Mouse (Mus musculus): ENCODE measurements around the gene Hoxb4. TPM values are rescaled to one million over a fixed set of nuclear protein-coding genes. Genes with fewer than 3 reads are reported as not detected.

Hoxb4 gene
- total RNA-seq, 2 experiments from 2014 or later: 0.57 to 0.59 TPM

GRCm38 (mm10) chr11:96284041-96284749 is 33.9 kb upstream of the Hoxb4 start:
- no peak for DNase-seq (ENCODE audit: low spot score)
- intact Hi-C loops (cut with DNase I): no loop called here

DNA sequence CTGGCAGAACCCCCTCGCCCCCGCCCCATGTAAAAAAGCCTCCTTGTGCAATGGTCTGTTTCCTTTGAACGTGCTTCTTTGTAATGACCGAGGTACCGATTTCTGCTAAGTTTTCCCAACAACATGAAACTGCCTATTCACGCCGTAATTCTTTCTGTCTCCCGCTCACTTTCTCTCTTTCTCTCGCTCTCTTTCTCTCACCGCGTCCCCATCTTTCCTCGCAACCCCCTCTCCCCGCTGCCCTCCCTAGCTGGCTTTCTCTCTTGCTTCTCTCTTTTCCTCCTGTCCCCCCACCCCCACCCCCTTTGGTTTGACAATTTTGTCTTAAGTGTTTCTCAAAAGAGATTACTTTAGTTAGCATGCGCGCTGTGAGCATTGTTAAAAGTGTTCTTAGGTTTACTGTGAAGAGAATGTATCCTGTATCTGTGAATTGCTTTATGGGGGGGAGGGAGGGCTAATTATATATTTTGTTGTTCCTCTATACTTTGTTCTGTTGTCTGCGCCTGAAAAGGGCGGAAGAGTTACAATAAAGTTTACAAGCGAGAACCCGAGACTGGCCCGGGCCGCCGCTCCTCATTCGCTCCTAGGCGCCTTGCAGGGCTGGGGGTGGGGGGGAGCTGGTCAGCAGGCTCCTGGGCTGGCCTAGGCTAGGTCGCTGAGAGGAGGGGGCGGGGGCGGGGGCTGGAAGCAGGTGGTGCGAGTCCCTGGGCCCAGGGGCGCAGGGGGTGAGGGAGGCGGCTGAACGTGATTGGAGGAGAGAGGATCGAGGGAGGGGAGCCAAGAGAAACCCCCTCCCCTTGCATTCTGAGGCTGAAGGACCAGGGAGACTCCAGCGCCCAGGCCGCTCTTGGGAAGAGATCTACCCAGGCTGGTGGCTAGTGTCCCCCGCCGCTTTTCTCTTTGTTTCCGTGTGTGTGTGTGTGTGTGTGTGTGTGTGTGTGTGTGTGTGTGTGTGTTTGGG is 33.0 kb upstream of the Hoxb4 start:
- intact Hi-C loops (cut with DNase I): no loop called here
- no peak for DNase-seq (ENCODE audit: low spot score)

DNA sequence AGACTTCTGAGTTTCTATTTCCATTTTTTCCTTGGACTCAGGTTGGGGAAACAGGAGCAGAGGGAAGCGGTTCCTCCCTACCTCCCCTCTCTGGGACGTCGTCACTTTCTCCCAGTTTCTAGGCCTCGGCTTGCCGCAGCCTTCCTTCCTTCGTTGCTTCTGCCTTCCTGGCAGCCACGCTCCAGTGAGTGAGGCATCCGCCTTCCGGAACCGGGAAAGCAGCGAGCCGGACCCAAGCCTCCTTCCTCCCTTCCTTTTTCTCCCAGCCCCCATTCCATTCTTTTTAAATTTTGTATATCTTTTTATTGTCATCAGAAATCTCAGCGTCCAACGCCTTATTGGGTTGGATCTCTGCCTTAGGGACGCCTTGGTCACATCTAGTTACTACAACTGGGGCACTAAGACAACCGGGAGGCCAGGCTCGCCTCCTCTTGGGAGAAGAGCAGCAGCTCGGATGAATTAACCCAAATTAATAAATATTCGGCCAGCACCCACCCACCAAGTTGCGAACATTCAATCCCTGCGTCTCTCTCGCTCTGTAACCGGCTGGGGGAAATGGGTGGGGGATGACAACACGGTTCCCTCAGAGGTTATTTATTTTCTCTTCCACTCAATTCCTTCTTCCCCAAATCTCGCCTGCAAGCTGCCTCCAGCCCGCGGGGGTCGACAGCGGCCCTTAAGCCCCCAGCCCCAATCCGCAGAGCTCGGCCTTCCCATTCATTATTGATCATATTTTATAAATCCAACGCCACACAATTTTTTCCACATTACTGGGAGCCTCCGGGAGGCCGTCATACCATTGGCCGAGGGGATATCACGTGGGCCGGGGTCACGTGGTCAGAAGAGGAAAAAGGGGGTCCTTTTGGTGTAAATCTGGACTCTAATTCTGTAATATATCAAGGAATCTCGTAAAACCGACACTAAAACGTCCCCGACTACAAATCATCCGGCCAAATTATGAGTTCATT is 32.0 kb upstream of the Hoxb4 start, which contains the start of gene Hoxb7:
Hoxb7 (plus strand) TSS at position 853 of the 968 bp plus-strand sequence.
- no peak for DNase-seq (ENCODE audit: low spot score)

DNA sequence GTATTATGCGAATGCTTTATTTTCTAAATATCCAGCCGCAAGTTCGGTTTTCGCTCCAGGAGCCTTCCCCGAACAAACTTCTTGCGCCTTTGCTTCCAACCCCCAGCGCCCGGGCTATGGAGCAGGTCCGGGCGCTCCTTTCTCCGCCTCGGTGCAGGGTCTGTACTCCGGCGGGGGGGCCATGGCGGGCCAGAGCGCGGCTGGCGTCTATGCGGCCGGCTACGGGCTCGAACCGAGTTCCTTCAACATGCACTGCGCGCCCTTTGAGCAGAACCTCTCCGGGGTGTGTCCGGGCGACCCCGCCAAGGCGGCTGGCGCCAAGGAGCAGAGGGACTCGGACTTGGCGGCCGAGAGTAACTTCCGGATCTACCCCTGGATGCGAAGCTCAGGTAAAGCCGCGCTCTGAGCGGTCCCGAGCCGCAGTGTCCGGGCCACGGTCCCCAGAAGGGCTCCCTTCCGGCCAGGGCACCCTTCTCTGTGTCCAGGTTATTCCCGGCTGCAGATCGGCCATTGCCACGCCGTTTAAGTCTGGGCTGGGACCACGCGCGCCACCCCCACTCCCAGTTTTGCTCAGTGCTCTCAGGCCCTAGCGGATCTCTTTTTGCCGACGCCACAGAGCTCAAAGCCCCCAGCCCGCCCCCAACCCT is 31.2 kb upstream of the Hoxb4 start:
- no peak for DNase-seq (ENCODE audit: low spot score)

More for the DNA sequence above, 32.0 kb upstream of the Hoxb4 start, which contains the start of gene Hoxb7:
- intact Hi-C loops (cut with DNase I): no loop called here

DNA sequence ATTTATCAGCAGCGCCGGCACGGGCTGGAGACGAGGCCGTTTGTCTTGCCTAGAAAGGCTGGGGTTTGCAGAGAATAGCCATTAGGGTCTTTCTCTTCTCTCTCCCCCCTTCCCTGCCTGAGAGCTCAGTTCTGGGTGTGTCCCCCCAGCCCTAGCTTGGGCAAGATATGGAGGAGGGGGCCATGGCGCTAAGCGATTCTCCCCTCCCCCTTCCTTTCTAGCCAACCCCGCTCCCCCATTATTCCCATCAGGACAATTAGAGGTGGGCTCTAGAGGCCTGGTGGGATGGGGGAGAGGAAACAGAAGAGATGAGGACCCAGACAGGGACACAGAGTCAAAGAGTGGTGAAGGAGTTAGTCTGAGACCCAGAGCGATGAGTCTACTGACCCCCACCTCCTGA is 30.7 kb upstream of the Hoxb4 start:
- DNase-seq (ENCODE audit: low spot score): no peak
- intact Hi-C loops (cut with DNase I): no loop called here

More for the DNA sequence above, 31.2 kb upstream of the Hoxb4 start:
- intact Hi-C loops (cut with DNase I): no loop called here

DNA sequence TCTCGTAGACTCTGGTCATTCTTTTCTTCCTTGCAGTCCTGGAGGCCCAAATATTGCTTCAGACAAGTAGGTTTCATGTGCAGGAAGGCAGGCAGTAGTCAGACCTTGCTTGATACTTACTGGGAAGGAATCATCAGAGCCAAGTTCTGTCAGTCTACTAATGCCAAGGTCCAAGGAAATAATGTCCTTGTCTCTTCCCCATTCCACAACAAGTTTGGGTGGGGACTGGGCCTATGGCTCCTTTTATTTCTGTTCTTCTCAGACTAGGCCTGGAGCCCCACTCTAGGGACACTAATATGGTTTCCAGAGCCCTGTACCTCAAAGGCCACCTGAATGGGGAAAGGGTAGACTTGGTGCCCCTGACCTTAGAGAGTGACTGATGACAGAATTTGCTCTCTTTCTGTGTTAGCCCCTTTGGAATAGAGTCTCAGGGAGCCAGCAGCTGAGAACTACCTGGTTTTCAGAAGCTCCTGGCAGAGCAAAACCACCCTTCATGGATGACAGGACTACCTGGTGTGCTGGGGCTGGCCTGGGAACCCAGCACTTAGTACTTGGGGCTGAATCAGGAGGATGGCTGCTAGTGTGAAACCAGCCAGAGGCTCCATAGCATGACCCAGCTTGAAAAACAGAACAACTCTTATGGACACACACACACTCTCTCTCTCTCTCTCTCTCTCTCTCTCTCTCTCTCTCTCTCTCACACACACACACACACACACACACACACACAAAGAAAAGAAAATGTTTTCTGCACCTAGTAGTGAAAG is 29.4 kb upstream of the Hoxb4 start:
- no peak for DNase-seq (ENCODE audit: low spot score)
- intact Hi-C loops (cut with DNase I): no loop called here

- DNase-seq (ENCODE audit: low spot score): no peak
- intact Hi-C loops (cut with DNase I): no loop called here
These were observed 28.8 kb upstream of the Hoxb4 start for GRCm38 (mm10) chr11:96289293-96289692.

GRCm38 (mm10) chr11:96289837-96290236 is 28.2 kb upstream of the Hoxb4 start:
- DNase-seq (ENCODE audit: low spot score): no peak
- intact Hi-C loops (cut with DNase I): no loop called here

DNA sequence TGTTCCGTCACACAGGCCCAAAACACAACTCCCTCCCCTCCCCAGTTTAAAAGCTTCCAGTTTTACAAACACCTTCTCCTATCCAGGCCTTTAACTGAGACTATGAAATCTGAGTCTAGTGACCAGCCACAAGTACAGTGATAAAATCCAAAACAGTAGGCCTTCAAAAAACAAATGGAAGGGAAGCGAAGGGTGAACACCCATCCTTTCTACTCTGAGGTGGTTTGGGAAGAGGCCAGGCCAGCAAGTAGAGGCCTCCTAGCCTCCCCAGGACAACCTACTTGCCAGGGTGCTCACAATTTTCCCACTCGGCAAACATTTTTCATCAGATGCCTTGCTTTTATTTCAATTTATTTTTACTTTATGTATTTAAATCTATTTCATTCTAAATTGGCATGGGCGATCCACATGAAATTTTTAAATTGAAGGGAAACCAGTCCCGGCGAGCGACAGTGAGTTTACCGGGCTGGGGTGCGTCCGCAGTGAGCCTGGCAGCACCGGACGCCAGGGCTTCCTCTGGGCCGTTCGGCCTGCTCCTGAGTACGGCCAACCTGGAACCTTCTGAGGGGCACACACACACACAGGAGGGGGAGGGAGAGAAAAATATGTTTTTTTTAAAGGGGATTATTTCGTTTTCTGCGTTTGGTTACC is 27.2 kb upstream of the Hoxb4 start:
- intact Hi-C loops (cut with DNase I): no loop called here
- DNase-seq (ENCODE audit: low spot score): no peak

- intact Hi-C loops (cut with DNase I): no loop called here
- no peak for DNase-seq (ENCODE audit: low spot score)
These were observed 26.1 kb upstream of the Hoxb4 start, which contains the start of gene Hoxb6 for GRCm38 (mm10) chr11:96291681-96292564. Gene Hoxb6 (plus strand): TSS chr11:96292476.

DNA sequence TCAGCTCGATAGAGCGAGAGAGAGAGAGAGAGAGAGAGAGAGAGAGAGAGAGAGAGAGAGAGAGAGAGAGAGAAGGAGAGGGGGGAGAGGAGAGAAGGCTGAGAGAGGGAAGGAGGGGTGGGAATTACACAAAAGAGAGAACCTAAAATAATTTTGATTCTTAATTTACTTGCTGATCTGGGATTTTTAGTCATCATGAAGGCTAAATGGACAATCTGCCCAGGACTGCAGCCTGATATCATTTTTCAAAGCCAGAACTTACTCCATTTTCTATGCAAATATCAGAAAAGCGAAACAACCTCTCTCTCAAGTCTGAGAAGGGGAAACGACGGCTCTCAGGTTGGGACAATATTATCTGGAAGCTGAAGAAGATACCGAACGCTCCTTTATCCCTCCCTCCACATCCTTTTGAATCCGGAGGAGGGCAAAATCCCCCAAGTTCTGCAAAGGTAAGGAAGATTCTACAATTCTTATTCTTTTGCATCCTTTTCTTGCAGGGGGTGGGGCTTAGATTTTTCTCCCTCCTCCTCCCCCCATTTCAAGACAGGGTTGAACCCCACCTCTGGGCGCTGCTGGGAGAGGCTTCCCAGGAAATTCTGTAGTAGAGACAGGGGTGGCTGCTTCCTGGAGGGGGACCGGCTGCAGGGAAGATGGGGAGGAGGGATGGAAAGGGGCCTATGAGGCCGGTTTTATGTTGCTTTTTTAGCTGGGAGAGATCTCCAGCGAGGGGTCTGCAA is 25.3 kb upstream of the Hoxb4 start:
- intact Hi-C loops (cut with DNase I): no loop called here
- DNase-seq (ENCODE audit: low spot score): no peak

DNA sequence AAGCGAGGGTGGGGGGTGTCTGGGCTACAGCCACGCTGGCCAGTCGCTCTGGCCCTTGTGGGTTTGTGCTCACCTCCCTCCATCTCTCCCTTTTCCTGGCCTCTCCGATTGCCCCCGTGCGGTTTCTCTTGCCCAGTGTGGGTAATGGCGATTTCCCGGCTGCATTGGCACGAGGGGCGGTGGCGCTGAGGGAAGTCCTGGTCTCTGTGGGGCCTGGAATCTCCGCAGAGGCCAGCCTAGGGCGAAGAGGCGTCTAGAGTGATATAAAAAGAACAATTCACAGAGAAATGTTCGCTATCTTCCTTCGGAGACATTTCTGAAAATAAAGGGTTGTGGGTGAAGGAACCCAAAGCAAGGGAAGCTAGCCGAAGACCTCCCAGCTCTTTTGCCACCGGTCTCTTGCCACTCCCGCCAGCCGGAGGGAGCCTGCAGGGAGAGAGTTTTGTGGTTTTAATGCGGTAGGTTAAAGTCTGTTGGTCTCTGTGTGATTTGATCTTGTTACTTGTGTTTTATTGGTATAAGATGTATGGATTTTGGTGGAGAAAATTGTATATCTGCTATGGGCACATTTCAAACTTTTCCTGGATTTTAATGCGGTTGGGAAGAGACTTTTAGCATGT is 24.7 kb upstream of the Hoxb4 start:
- no peak for DNase-seq (ENCODE audit: low spot score)
- intact Hi-C loops (cut with DNase I): no loop called here

DNA sequence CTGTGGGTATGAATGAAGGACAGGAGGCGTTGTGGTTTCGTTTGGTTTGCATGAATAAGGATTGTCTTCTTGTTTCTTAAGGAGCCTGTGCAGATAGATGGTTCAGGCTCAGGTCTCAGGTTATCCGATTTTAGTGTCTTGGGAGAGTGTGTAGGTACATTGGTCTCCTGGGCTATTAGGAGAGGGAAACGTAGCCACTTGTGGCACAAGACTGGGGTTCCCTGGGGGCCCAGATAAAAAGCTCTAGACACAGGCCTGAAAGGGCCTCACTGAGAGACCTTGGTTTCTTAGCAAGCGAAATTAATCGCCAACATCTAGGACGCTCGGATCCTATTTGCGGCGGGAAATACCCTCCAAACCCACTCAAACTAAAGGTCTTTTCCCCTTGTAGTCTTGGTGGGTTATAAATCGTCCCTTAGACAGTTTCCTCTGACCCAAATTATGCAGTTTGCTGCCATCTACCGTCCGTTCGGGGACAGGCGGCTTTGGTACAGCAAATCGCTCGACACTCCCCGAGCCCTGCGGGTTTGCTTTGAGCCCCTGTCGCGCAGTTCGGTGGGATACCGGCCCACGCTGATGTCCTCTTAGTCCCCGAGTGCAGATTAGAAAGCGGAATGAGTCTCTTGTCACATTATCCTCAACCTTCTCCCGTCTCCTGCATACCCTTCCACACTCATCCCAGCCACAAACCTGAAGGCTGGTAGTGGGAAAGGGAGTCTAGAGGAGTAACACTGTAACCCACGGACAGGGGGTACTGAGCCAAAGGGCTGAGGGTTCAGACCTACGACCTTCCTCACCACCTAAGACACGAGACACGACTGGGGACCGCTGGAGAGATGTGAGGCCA is 23.6 kb upstream of the Hoxb4 start:
- DNase-seq (ENCODE audit: low spot score): no peak
- intact Hi-C loops (cut with DNase I): loop anchor here (2.0 kb wide), 1 partner anchor 16 kb away; no protein-coding TSS in a partner anchor

- no peak for DNase-seq (ENCODE audit: low spot score)
- intact Hi-C loops (cut with DNase I): loop anchor here (2.0 kb wide), 1 partner anchor 16 kb away; no protein-coding TSS in a partner anchor
These were observed 22.8 kb upstream of the Hoxb4 start for GRCm38 (mm10) chr11:96295092-96295835.

All from heart, postnatal 25 days (tissue).